Mouse (Mus musculus) MEL (cell line): ENCODE measurements around the gene Bag3.

Source experiments
- CTCF ChIP-seq, 3 experiments: IDR thresholded peaks in 2 of 3; conservative IDR thresholded peaks in 1 of 3; 2 replicates each; pipeline ENCODE4 v1.5.1; 2011 to 2012; ENCODE audit warnings: low read length in 3 of 3, low read depth in 2 of 3, mild to moderate bottlenecking in 2 of 3, improper control_type of control experiment in 1 of 3, inconsistent platforms in 1 of 3, mixed read lengths in 1 of 3, moderate library complexity in 1 of 3; ENCODE audit not compliant: control insufficient read depth in 1 of 3, insufficient read depth in 1 of 3, poor library complexity in 1 of 3, severe bottlenecking in 1 of 3
- EP300 ChIP-seq, 2 experiments: IDR thresholded peaks; 2 replicates each; pipeline ENCODE4 v1.6.1; 2011; ENCODE audit warnings: improper control_type of control experiment in 2 of 2, low read length in 2 of 2, low read depth in 1 of 2, mild to moderate bottlenecking in 1 of 2
- MYC ChIP-seq: IDR thresholded peaks from 2 replicates; pipeline ENCODE4 v1.6.1; 2011; ENCODE audit warnings: low read depth, mild to moderate bottlenecking, low read length, improper control_type of control experiment, moderate library complexity
- TCF12 ChIP-seq: IDR thresholded peaks from 2 replicates; pipeline ENCODE4 v1.6.1; 2014; ENCODE audit warnings: low read depth, mild to moderate bottlenecking, inconsistent platforms, low read length, improper control_type of control experiment, moderate library complexity
- USF2 ChIP-seq, 2 experiments: IDR thresholded peaks; 2 replicates each; pipeline ENCODE4 v1.6.1; 2011 to 2012; ENCODE audit warnings: improper control_type of control experiment in 2 of 2, low read length in 2 of 2, borderline replicate concordance in 1 of 2, inconsistent platforms in 1 of 2, low read depth in 1 of 2, mild to moderate bottlenecking in 1 of 2; ENCODE audit not compliant: insufficient read depth in 1 of 2

GRCm38 (mm10) chr7:128554502-128554901 lies 31.1 kb downstream of the Bag3 start:
- TF ChIP-seq CTCF (IDR thresholded peaks at IDR 0.05 in 2 of 3, conservative IDR thresholded peaks at IDR 0.05 in 1 of 3; ENCODE audit: control insufficient read depth in 1 of 3, insufficient read depth in 1 of 3, low read depth in 2 of 3, low read length in 3 of 3, poor library complexity in 1 of 3, severe bottlenecking in 1 of 3) (no peak), EP300 (IDR thresholded peaks at IDR 0.05; ENCODE audit: low read depth in 1 of 2, low read length in 2 of 2) (peak; percentile 10 to 20; a peak in 1 of 4 replicates), MYC (no peak), TCF12 (no peak), USF2 (IDR thresholded peaks at IDR 0.05; ENCODE audit: borderline replicate concordance in 1 of 2, insufficient read depth in 1 of 2, low read depth in 1 of 2, low read length in 2 of 2) (no peak)
